Mouse (Mus musculus) spleen, adult 2 months (tissue): ENCODE results near the gene Gngt2. TPM values are rescaled to one million over a fixed set of nuclear protein-coding genes. Genes with fewer than 3 reads are reported as not detected.
A peak's percentile ranks its signal among the peaks of the same experiment; 100 is the strongest.

Experiments used
- DNase-seq, 2 experiments: peaks; one replicate each; pipeline versions ENCODE4 v3.0.0 to v3.0.0-alpha.2; 2012 to 2021; ENCODE audit warnings: low spot score in 2 of 2, low read depth in 1 of 2
- H3K27ac ChIP-seq: fragments of 200-500 bp; 2 replicates; pipeline ENCODE4 v1.5.1; 2012; ENCODE audit warnings: low read length, inconsistent platforms; ENCODE audit not compliant: insufficient read depth
- H3K27me3 ChIP-seq: fragments of 200-500 bp; 2 replicates; pipeline ENCODE4 v1.6.1; 2012; ENCODE audit warnings: mild to moderate bottlenecking, moderate library complexity, low read length, inconsistent platforms; ENCODE audit not compliant: control insufficient read depth, insufficient read depth
- H3K36me3 ChIP-seq: fragments of 200-500 bp; 2 replicates; pipeline ENCODE4 v1.6.1; 2012; ENCODE audit warnings: mild to moderate bottlenecking, low read length, inconsistent platforms; ENCODE audit not compliant: control insufficient read depth, insufficient read depth
- H3K4me1 ChIP-seq: fragments of 200-500 bp; 2 replicates; pipeline ENCODE4 v1.6.1; 2011; ENCODE audit warnings: inconsistent platforms; ENCODE audit not compliant: control insufficient read depth, insufficient read depth, insufficient read length
- H3K4me3 ChIP-seq: fragments of 200-500 bp; 2 replicates; pipeline ENCODE4 v1.5.1; 2011; ENCODE audit warnings: mild to moderate bottlenecking, inconsistent platforms; ENCODE audit not compliant: insufficient read depth, insufficient read length; ENCODE audit errors: extremely low read depth
- CTCF ChIP-seq: fragments of 200-500 bp; IDR thresholded peaks from 2 replicates; pipeline ENCODE4 v1.5.1; 2011; ENCODE audit warnings: mild to moderate bottlenecking, inconsistent platforms; ENCODE audit not compliant: insufficient read depth, insufficient read length, insufficient replicate concordance; ENCODE audit errors: extremely low read depth
- POLR2A ChIP-seq: fragments of 200-500 bp; IDR thresholded peaks from 2 replicates; pipeline ENCODE4 v1.6.1; 2011; ENCODE audit warnings: low read depth, low read length, inconsistent platforms
- WGBS: fragments of 180-500 bp; shearing (Covaris S2); methylation state at CpG from one replicate; pipeline ENCODE4 v1.1.7; 2018; 5-methylcytosine and 5-hydroxymethylcytosine counted together
- polyA plus RNA-seq: library from polyadenylated mRNA; depleted of rRNA; stranded (reverse); fragments of >200 nt; gene quantifications from 2 replicates; pipeline ENCODE4 v1.2.3, GENCODE M21; 2012

The Gngt2 gene
- polyA plus RNA-seq, 1 experiment, result 30.4 TPM

GRCm38 (mm10) chr11:95805527-95805926, 31.5 kb upstream of the Gngt2 start:
- Histone ChIP-seq H3K4me3 (no peak overlapping the region), H3K27ac (peak overlapping the region; percentile 4; the same call in 1 of the 2 replicates), H3K27me3 (no peaks in the 10 kb centered on the region), H3K36me3 (no peaks in the 10 kb centered on the region), H3K4me1 (peaks cover 11% of the 10 kb centered on the region; the same call in 1 of the 2 replicates)
- DNase-seq, result no peak
- TF ChIP-seq CTCF, result no peak
- no peak for TF ChIP-seq POLR2A
- 16% methylated on average over 3 of the region's 3 CpGs for WGBS

DNA sequence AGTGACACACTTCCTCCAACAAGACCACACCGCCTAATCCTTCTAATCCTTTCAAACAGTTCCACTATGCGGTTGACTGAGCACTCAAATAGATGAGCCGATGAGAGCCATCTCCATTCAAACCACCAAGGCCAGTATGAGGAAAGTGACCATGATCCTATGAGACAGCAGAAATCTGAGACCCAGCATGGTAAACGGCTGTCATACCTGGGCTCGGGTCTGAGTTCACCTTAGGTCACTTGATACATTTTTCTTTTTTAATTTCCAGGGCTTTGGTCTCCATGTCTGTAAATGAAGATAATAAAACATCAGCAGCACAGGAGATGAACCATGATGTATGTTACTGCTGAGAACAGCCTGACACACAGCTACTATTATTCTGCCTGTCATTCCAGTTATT, 29.1 kb upstream of the Gngt2 start:
- H3K27ac ChIP-seq, result 0 out of 2 replicates have a peak overlapping the region, but pooled peaks have one; percentile 39
- H3K36me3 ChIP-seq, result no peaks in the 10 kb centered on the region
- no peak for TF ChIP-seq CTCF
- TF ChIP-seq POLR2A, result no peak
- DNase-seq, result no peak
- H3K4me1 ChIP-seq, result peaks cover 11% of the 10 kb centered on the region; the same call in 1 of the 2 replicates
- 95% methylated on average over 5 of the region's 5 CpGs for WGBS
- H3K27me3 ChIP-seq, result no peaks in the 10 kb centered on the region
- H3K4me3 ChIP-seq, result no peak overlapping the region

GRCm38 (mm10) chr11:95808448-95809011, 28.5 kb upstream of the Gngt2 start:
- Histone ChIP-seq H3K4me3 (no peak overlapping the region), H3K4me1 (peaks cover 11% of the 10 kb centered on the region; the same call in 1 of the 2 replicates), H3K27ac (peak overlapping the region; percentile 72; the same call in 1 of the 2 replicates), H3K36me3 (no peaks in the 10 kb centered on the region), H3K27me3 (no peaks in the 10 kb centered on the region)
- TF ChIP-seq POLR2A (no peak), CTCF (no peak)
- 74% methylated on average over 5 of the region's 5 CpGs for WGBS
- DNase-seq, result no peak

- DNase-seq, result no peak
- Histone ChIP-seq H3K36me3 (no peaks in the 10 kb centered on the region), H3K4me3 (no peak overlapping the region), H3K27me3 (no peaks in the 10 kb centered on the region), H3K27ac (no peak overlapping the region), H3K4me1 (peaks cover 10% of the 10 kb centered on the region; the same call in 1 of the 2 replicates)
- no peak for TF ChIP-seq CTCF
- no peak for TF ChIP-seq POLR2A
- 53% methylated on average over 5 of the region's 5 CpGs for WGBS
Observed at GRCm38 (mm10) chr11:95809603-95810002, 27.4 kb upstream of the Gngt2 start.

DNA sequence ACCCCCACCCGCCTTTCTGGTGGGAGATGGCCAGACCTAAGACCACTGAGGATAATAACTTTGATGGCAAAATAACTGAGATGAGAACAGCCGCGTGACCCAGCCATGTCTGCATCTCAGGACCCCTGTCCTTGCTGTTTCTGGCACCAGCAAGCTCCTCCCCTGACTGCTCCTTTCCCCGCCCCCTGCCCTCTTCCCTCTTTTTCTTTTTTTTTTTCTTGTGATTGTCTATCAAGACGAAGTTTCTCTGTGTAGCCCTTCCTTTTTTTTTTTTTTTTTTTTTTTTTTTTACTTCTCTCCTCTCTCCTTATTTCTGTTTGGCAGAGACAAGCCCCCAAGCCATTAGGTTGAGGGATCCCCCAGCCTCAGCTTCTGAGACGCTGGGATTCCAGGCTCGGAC, 26.2 kb upstream of the Gngt2 start:
- H3K4me1 ChIP-seq, result no peaks in the 10 kb centered on the region; the same call in 1 of the 2 replicates
- H3K27ac ChIP-seq, result no peak overlapping the region
- DNase-seq, result no peak
- H3K4me3 ChIP-seq, result no peak overlapping the region
- TF ChIP-seq CTCF (no peak), POLR2A (no peak)
- no peaks in the 10 kb centered on the region for H3K36me3 ChIP-seq
- WGBS, result 72% methylated on average over 7 of the region's 7 CpGs
- no peaks in the 10 kb centered on the region for H3K27me3 ChIP-seq

- WGBS, result 90% methylated on average over 6 of the region's 6 CpGs
- no peak for TF ChIP-seq POLR2A
- TF ChIP-seq CTCF, result no peak
- no peak overlapping the region for H3K4me3 ChIP-seq
- H3K4me1 ChIP-seq, result no peaks in the 10 kb centered on the region
- no peak for DNase-seq
- H3K36me3 ChIP-seq, result no peaks in the 10 kb centered on the region
- no peaks in the 10 kb centered on the region for H3K27me3 ChIP-seq
- no peak overlapping the region for H3K27ac ChIP-seq
Observed at GRCm38 (mm10) chr11:95811741-95812140, 25.3 kb upstream of the Gngt2 start.

- H3K36me3 ChIP-seq, result no peaks in the 10 kb centered on the region
- no peaks in the 10 kb centered on the region for H3K27me3 ChIP-seq
- no peak overlapping the region for H3K27ac ChIP-seq
- no peak overlapping the region for H3K4me3 ChIP-seq
- no peak for TF ChIP-seq CTCF
- TF ChIP-seq POLR2A, result no peak
- no peaks in the 10 kb centered on the region for H3K4me1 ChIP-seq
- DNase-seq, result no peak
- 78% methylated on average over 4 of the region's 4 CpGs for WGBS
Observed at GRCm38 (mm10) chr11:95812224-95812623, 24.8 kb upstream of the Gngt2 start.

- no peak overlapping the region for H3K4me3 ChIP-seq
- H3K27ac ChIP-seq, result no peak overlapping the region
- no peak for TF ChIP-seq POLR2A
- no peak for TF ChIP-seq CTCF
- DNase-seq, result no peak
- no peaks in the 10 kb centered on the region for H3K4me1 ChIP-seq
- H3K36me3 ChIP-seq, result no peaks in the 10 kb centered on the region
- H3K27me3 ChIP-seq, result no peaks in the 10 kb centered on the region
- 92% methylated on average over 2 of the region's 2 CpGs for WGBS
Observed at GRCm38 (mm10) chr11:95814101-95814500, 22.9 kb upstream of the Gngt2 start.
